Mouse (Mus musculus): ENCODE results near the gene Zfp638.

DNA sequence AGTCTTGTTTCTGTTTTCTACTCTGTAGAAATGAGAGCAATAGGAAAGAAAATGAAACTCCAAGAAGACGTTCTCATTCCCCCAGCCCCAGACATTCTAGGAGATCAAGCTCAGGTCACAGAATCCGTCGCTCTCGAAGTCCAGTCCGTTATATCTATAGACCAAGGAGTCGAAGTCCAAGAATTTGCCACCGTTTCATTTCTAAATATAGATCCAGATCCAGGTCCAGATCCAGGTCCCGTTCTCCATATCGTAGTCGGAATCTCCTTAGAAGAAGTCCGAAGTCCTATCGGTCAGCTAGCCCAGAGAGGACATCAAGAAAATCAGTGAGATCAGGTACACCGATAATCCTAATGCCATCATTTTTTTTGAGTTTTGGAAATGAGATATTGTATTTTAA is 75.9 kb downstream of the Zfp638 start:
- TF ChIP-seq CTCF (IDR thresholded peaks at IDR 0.05; ENCODE audit: low read depth, low read length) (no peak), POLR2A (IDR thresholded peaks at IDR 0.05; ENCODE audit: extremely low read depth, insufficient read depth, low read length) (no peak)

All from liver, adult 2 months (tissue).